Mouse (Mus musculus) lung, postnatal 4 days (tissue): ENCODE results near the gene Ntng1.

Experiments
- DNase-seq, 2 experiments: peaks; one replicate each; pipeline ENCODE4 v3.0.0; 2021

Gene Ntng1

GRCm38 (mm10) chr3:110054125-110054524, 89.7 kb downstream of the Ntng1 start:
- DNase-seq: no peak

GRCm38 (mm10) chr3:110048152-110048551, 95.7 kb downstream of the Ntng1 start:
- no peak for DNase-seq

GRCm38 (mm10) chr3:110046750-110047149, 97.1 kb downstream of the Ntng1 start:
- no peak for DNase-seq

GRCm38 (mm10) chr3:110044209-110044608, 99.6 kb downstream of the Ntng1 start:
- DNase-seq: no peak

GRCm38 (mm10) chr3:110043641-110044187, 100.1 kb downstream of the Ntng1 start:
- no peak for DNase-seq

GRCm38 (mm10) chr3:110022783-110023599, 120.8 kb downstream of the Ntng1 start:
- no peak for DNase-seq

- no peak for DNase-seq
Observed at GRCm38 (mm10) chr3:110010870-110011626, 132.8 kb downstream of the Ntng1 start.

GRCm38 (mm10) chr3:110010441-110010840, 133.4 kb downstream of the Ntng1 start:
- no peak for DNase-seq

GRCm38 (mm10) chr3:110000349-110000748, 143.5 kb downstream of the Ntng1 start:
- no peak for DNase-seq

- DNase-seq: no peak
Observed at GRCm38 (mm10) chr3:109995663-109996024, 148.2 kb downstream of the Ntng1 start.

GRCm38 (mm10) chr3:109994978-109995662, 148.7 kb downstream of the Ntng1 start:
- no peak for DNase-seq

- no peak for DNase-seq
Observed at GRCm38 (mm10) chr3:109984086-109984485, 159.7 kb downstream of the Ntng1 start.

- DNase-seq: no peak
Observed at GRCm38 (mm10) chr3:109977614-109978013, 166.2 kb downstream of the Ntng1 start.

- no peak for DNase-seq
Observed at GRCm38 (mm10) chr3:109975106-109975505, 168.7 kb downstream of the Ntng1 start.

GRCm38 (mm10) chr3:109971465-109971864, 172.3 kb downstream of the Ntng1 start:
- no peak for DNase-seq

- DNase-seq: no peak
Observed at GRCm38 (mm10) chr3:109970181-109970580, 173.6 kb downstream of the Ntng1 start.

- no peak for DNase-seq
Observed at GRCm38 (mm10) chr3:109962631-109963030, 181.2 kb downstream of the Ntng1 start.

GRCm38 (mm10) chr3:109942960-109943359, 200.9 kb downstream of the Ntng1 start:
- no peak for DNase-seq

- no peak for DNase-seq
Observed at GRCm38 (mm10) chr3:109937634-109938033, 206.2 kb downstream of the Ntng1 start.

GRCm38 (mm10) chr3:109936275-109936674, 207.5 kb downstream of the Ntng1 start:
- DNase-seq: peak; percentile 7 to 24

- DNase-seq: no peak
Observed at GRCm38 (mm10) chr3:109932261-109932660, 211.6 kb downstream of the Ntng1 start.

GRCm38 (mm10) chr3:109931021-109931420, 212.8 kb downstream of the Ntng1 start:
- DNase-seq: no peak

GRCm38 (mm10) chr3:109923788-109924187, 220.0 kb downstream of the Ntng1 start:
- no peak for DNase-seq
